Mouse (Mus musculus): ENCODE measurements around the gene Mfap2. TPM values are rescaled to one million over a fixed set of nuclear protein-coding genes. Genes with fewer than 3 reads are reported as not detected.

Mfap2 gene
- polyA plus RNA-seq, 1 experiment from 2014 or later, result 721 TPM

DNA sequence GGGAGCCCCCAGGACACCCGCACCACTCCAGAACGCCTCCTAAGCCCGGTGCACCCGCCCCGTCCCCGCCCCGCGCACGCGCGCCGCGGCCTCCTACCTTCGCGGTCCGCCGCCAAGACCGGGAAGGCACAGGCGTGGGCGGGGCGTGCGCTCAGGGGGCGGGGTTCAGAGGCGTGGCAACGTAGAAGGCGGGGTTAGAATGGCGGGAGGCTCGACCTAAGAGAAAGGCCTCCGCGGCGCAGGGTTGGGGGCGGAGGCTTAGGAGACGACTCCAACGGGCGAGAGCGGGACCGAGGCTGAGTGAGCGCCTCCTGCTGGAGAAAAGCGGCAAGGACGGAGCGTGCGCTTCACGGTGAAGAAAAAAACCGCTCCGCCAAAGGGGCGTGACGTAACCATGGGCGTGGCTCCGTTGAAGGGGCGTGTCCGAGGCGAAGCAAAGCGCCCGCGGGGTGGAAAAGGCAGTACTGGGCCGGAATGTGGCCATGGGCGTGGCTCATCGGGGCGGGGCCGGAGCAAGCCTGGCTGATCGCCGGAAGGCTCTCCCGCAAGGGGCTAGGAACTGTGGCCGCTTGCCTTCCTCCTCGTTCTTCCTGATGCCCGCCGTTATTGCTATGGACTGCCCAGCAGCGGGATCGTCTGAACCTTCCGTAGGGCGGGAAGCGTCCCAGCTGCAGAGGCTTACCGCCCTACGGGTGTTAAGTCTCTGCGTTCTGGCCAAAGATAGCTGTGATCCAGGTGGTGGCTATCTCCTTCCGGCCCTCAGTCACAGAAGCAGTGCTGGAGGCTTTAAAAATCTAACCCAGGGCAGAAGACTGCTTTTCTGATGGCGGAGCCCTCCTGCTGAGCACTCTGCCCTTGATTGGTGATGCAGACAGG, 50.4 kb downstream of the Mfap2 start, which contains the start of gene Crocc:
TSS of gene Crocc (minus strand) at position 125 of the 876 bp plus-strand sequence.
- Histone ChIP-seq H3K27me3 (ENCODE audit: control insufficient read depth, insufficient read depth, low read length) (no peaks in the 10 kb centered on the region), H3K9ac (replicated peaks; ENCODE audit: low read depth, low read length) (peak within 1 kb of the TSS; percentile 73), H3K4me2 (replicated peaks; ENCODE audit: low read depth, low read length) (peak within 1 kb of the TSS; percentile 79), H3K27ac (ENCODE audit: low read length) (peak within 1 kb of the TSS; percentile 91), H3K4me1 (ENCODE audit: control insufficient read depth, insufficient read depth, low read length) (peaks cover 12% of the 10 kb centered on the region), H3K9me3 (ENCODE audit: control insufficient read depth, low read depth, low read length) (no peaks in the 10 kb centered on the region), H3K4me3 (ENCODE audit: low read depth, low read length) (peak within 1 kb of the TSS; percentile 63), H3K36me3 (ENCODE audit: control insufficient read depth, insufficient read depth, low read length) (peaks cover 8% of the 10 kb centered on the region)
- peak; percentile 96 for ATAC-seq (ENCODE audit: insufficient number of reproducible peaks, insufficient read depth, low FRiP score, low read depth)
- under 1% methylated on average over 75 of the region's 77 CpGs for WGBS

DNA sequence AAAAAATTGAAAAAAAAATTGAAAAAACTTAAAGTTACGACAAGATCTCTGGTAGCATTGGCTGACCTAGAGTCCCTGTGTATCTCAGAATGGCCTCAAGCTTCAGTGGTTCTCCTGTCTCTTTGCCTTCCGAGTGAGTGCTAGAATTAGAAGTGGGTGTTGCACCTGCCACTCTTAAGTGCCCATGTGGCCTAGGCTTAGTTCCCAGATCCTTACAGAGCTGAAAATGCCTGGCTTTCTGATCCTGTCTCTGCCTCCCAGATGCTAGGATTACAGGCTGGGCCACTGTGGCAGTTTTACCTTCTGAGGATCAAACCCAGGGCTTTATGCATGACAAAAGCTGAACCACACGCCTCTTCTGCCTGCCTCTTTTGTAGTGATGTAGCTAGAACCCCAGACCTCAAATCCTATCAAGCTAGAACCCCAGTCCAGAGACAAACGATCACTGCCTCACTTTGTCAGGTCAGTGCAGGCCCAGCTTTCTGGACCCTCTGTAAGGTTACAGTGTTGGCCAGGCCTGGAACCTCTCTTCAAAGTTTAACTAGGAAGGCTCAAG, 54.0 kb downstream of the Mfap2 start:
- peaks cover 36% of the 10 kb centered on the region for H3K36me3 ChIP-seq (ENCODE audit: control insufficient read depth, insufficient read depth, low read length)
- no peaks in the 10 kb centered on the region for H3K9me3 ChIP-seq (ENCODE audit: control insufficient read depth, low read depth, low read length)
- peaks cover 9% of the 10 kb centered on the region for H3K4me1 ChIP-seq (ENCODE audit: control insufficient read depth, insufficient read depth, low read length)
- WGBS, result 86% methylated on average over 4 of the region's 4 CpGs
- H3K27ac ChIP-seq (ENCODE audit: low read length), result no peak overlapping the region
- no peak overlapping the region for H3K9ac ChIP-seq (replicated peaks; ENCODE audit: low read depth, low read length)
- no peak for ATAC-seq (ENCODE audit: insufficient number of reproducible peaks, insufficient read depth, low FRiP score, low read depth)
- H3K27me3 ChIP-seq (ENCODE audit: control insufficient read depth, insufficient read depth, low read length), result no peaks in the 10 kb centered on the region
- no peak overlapping the region for H3K4me2 ChIP-seq (replicated peaks; ENCODE audit: low read depth, low read length)
- no peak overlapping the region for H3K4me3 ChIP-seq (ENCODE audit: low read depth, low read length)

DNA sequence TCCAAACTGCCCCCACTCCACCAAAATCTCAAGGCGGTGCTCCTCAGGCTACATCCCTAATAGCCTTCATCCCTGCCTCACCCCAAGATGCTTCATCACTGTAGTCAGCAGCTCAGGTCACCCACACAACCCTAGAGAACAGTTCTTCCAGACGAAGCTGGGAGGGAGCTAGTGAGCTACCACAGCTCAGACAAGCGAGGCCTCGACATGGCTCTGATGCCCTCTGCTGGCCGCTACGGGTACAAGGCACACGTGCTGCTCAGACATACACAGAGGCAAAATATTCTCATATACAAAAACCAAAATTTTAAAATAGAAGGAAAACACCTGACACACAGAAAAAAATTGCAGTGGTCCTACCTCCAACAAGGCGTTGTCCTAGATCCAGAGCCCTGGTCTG, 54.9 kb downstream of the Mfap2 start:
- no peak overlapping the region for H3K9ac ChIP-seq (replicated peaks; ENCODE audit: low read depth, low read length)
- H3K36me3 ChIP-seq (ENCODE audit: control insufficient read depth, insufficient read depth, low read length), result peaks cover 45% of the 10 kb centered on the region
- no peaks in the 10 kb centered on the region for H3K27me3 ChIP-seq (ENCODE audit: control insufficient read depth, insufficient read depth, low read length)
- 5% methylated on average over 8 of the region's 8 CpGs for WGBS
- no peak overlapping the region for H3K4me2 ChIP-seq (replicated peaks; ENCODE audit: low read depth, low read length)
- H3K27ac ChIP-seq (ENCODE audit: low read length), result no peak overlapping the region
- no peaks in the 10 kb centered on the region for H3K9me3 ChIP-seq (ENCODE audit: control insufficient read depth, low read depth, low read length)
- no peak overlapping the region for H3K4me3 ChIP-seq (ENCODE audit: low read depth, low read length)
- no peak for ATAC-seq (ENCODE audit: insufficient number of reproducible peaks, insufficient read depth, low FRiP score, low read depth)
- H3K4me1 ChIP-seq (ENCODE audit: control insufficient read depth, insufficient read depth, low read length), result peaks cover 3% of the 10 kb centered on the region; the same call in 1 of the 2 replicates

Other genes with a start within 250 kb of the Mfap2 start
- gene Padi4, start 236.2 kb upstream of the Mfap2 start, polyA plus RNA-seq (2014; fragmentation: Nextera tagmentation; extraction: Ambion mirVana), result 1.1 and 1.7 TPM in 2 replicates
- not detected in 2 replicates for gene Padi3, start 199.8 kb upstream of the Mfap2 start, polyA plus RNA-seq (2014; fragmentation: Nextera tagmentation; extraction: Ambion mirVana)
- gene Padi1, start 164.6 kb upstream of the Mfap2 start, polyA plus RNA-seq (2014; fragmentation: Nextera tagmentation; extraction: Ambion mirVana), result 0.08 and 0.13 TPM in 2 replicates
- gene Padi2, start 104.1 kb upstream of the Mfap2 start, polyA plus RNA-seq (2014; fragmentation: Nextera tagmentation; extraction: Ambion mirVana), result 0.88 and 1.5 TPM in 2 replicates
- gene Sdhb, start 49.2 kb upstream of the Mfap2 start, polyA plus RNA-seq (2014; fragmentation: Nextera tagmentation; extraction: Ambion mirVana), result 388 and 401 TPM in 2 replicates
- 36.0 and 37.1 TPM in 2 replicates for gene Atp13a2, start 23.5 kb upstream of the Mfap2 start, polyA plus RNA-seq (2014; fragmentation: Nextera tagmentation; extraction: Ambion mirVana)
- 5.9 and 7.4 TPM in 2 replicates for gene Crocc, start 50.1 kb downstream of the Mfap2 start, polyA plus RNA-seq (2014; fragmentation: Nextera tagmentation; extraction: Ambion mirVana)
- 67.0 and 77.1 TPM in 2 replicates for gene Necap2, start 67.9 kb downstream of the Mfap2 start, polyA plus RNA-seq (2014; fragmentation: Nextera tagmentation; extraction: Ambion mirVana)
- 0.30 and 0.59 TPM in 2 replicates for gene Spata21, start 77.9 kb downstream of the Mfap2 start, polyA plus RNA-seq (2014; fragmentation: Nextera tagmentation; extraction: Ambion mirVana)
- 35.3 and 35.4 TPM in 2 replicates for gene Szrd1, start 129.4 kb downstream of the Mfap2 start, polyA plus RNA-seq (2014; fragmentation: Nextera tagmentation; extraction: Ambion mirVana)
- 29.6 and 30.4 TPM in 2 replicates for gene Fbxo42, start 137.5 kb downstream of the Mfap2 start, polyA plus RNA-seq (2014; fragmentation: Nextera tagmentation; extraction: Ambion mirVana)
- gene Rsg1, start 203.5 kb downstream of the Mfap2 start, polyA plus RNA-seq (2014; fragmentation: Nextera tagmentation; extraction: Ambion mirVana), result 5.2 and 6.5 TPM in 2 replicates
- gene Arhgef19, start 229.1 kb downstream of the Mfap2 start, polyA plus RNA-seq (2014; fragmentation: Nextera tagmentation; extraction: Ambion mirVana), result 23.0 and 26.4 TPM in 2 replicates